ENCODE assay signal across 22 mouse cellular contexts in genomic region chr7:122395976-122396315, GRCm38 (mm10).
DNase-seq lines count a peak whose midpoint lies in the region; TF ChIP-seq lines count a peak whose summit lies in the region.
"Had no signal": no experiment of that assay in that cellular context is flagged by ENCODE, and none has a peak within 500 bp of the region (broad histone marks: within the 10 kb centered on the region; RNA-seq: fewer than 3 reads in every experiment).

No protein-coding gene starts in this region.

- H3K27ac ChIP-seq in layer of hippocampus, adult 2 months, result peak overlapping the region; percentile 73
- peak overlapping the region; percentile 27 for H3K27ac ChIP-seq in olfactory bulb, adult 2 months (ENCODE audit: insufficient read depth, low read depth, low read length)
- H3K27ac ChIP-seq: embryonic facial prominence, embryonic 12.5 days; heart, embryonic 10.5 days; liver, embryonic 13.5 days; midbrain, embryonic 13.5 days had no signal

- WGBS in olfactory bulb, adult 2 months, result 11% methylated on average over 5 of the region's 5 CpGs

- no peak for TF ChIP-seq POLR2A in olfactory bulb, adult 2 months (IDR thresholded peaks at IDR 0.05; ENCODE audit: insufficient read depth, low read depth, low read length)

- peaks cover 15% of the 10 kb centered on the region for H3K4me1 ChIP-seq in olfactory bulb, adult 2 months (ENCODE audit: control insufficient read depth, insufficient read depth, low read length)
- H3K4me1 ChIP-seq: embryonic facial prominence, embryonic 12.5 days; heart, embryonic 10.5 days; liver, embryonic 13.5 days had no signal

- H3K4me3 ChIP-seq in layer of hippocampus, adult 2 months, result peak overlapping the region; percentile 33
- no peak overlapping the region for H3K4me3 ChIP-seq in olfactory bulb, adult 2 months (ENCODE audit: insufficient read depth, low read depth, low read length)
- H3K4me3 ChIP-seq: embryonic facial prominence, embryonic 12.5 days; heart, embryonic 10.5 days; liver, embryonic 13.5 days; midbrain, embryonic 13.5 days; myocyte had no signal

- TF ChIP-seq CTCF in layer of hippocampus, adult 2 months (conservative IDR thresholded peaks at IDR 0.05), result no peak
- no peak for TF ChIP-seq CTCF in olfactory bulb, adult 2 months (IDR thresholded peaks at IDR 0.05; ENCODE audit: insufficient read depth, low read depth, low read length)

- intact Hi-C loops in heart, postnatal 14 days (cut with DNase I), result no loop called here

- no peak for DNase-seq in layer of hippocampus, adult 2 months (ENCODE audit: low spot score in 2 of 2)
- no peak for DNase-seq in layer of hippocampus, postnatal 14 days (ENCODE audit: low spot score in 2 of 2)
- peak; percentile 61 for DNase-seq in A20 (ENCODE audit: low read depth, low spot score)
- DNase-seq in B cell, adult 2 months, result peak; percentile 41 to 48
- DNase-seq in heart, postnatal 14 days, result no peak
- DNase-seq in yolk sac, embryonic 10.5 days (ENCODE audit: low spot score), result no peak
- DNase-seq: adrenal gland, postnatal 14 days; cerebellum, adult 11 months; cerebellum, postnatal 10 days; forebrain, postnatal 0 days; kidney, adult 8-10 months; kidney, postnatal 10 days; liver, embryonic 13.5 days; lung, adult 2 months; lung, postnatal 14 days; right cerebral cortex, adult 18-20 months; right cerebral cortex, postnatal 4 days had no signal

Comparison
In these comparisons a context has a peak if more than half of its experiments do, and no peak if none do; other contexts are left out.
1. DNase-seq: peak in A20 (single experiment) and B cell, adult 2 months (2 of 2); none in layer of hippocampus, adult 2 months (0 of 2), layer of hippocampus, postnatal 14 days (0 of 2), heart, postnatal 14 days (0 of 2) and yolk sac, embryonic 10.5 days (single experiment).